Mouse (Mus musculus) thymus, adult 18-20 months (tissue): ENCODE measurements around the gene Serhl.
"Not testable (repeated sequence)": the region's sequence is repeated elsewhere in the genome, so short reads cannot be mapped to it uniquely, and the experiment has no call there.

ENCODE experiments used
- DNase-seq, 2 experiments: peaks; one replicate each; pipeline ENCODE4 v3.0.0; 2022; ENCODE audit warnings: mixed read lengths in 2 of 2

Gene Serhl

DNA sequence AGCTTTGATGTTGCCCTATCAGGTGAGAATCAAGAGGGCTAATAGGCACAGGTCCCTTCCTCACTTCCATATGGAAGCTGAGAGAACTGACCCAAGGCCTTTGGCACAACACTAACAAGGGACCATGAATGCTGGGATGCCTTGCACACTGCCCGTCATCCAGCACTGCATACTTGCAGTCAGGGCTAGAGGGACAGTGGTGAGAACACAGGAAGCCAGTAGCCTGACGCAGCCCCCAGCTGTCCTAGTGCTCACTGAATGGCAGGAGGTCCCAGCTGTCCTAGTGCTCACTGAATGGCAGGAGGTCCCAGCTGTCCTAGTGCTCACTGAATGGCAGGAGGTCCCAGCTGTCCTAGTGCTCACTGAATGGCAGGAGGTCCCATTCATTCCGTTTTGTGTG, 37.7 kb downstream of the Serhl start:
- not testable (repeated sequence) for DNase-seq

DNA sequence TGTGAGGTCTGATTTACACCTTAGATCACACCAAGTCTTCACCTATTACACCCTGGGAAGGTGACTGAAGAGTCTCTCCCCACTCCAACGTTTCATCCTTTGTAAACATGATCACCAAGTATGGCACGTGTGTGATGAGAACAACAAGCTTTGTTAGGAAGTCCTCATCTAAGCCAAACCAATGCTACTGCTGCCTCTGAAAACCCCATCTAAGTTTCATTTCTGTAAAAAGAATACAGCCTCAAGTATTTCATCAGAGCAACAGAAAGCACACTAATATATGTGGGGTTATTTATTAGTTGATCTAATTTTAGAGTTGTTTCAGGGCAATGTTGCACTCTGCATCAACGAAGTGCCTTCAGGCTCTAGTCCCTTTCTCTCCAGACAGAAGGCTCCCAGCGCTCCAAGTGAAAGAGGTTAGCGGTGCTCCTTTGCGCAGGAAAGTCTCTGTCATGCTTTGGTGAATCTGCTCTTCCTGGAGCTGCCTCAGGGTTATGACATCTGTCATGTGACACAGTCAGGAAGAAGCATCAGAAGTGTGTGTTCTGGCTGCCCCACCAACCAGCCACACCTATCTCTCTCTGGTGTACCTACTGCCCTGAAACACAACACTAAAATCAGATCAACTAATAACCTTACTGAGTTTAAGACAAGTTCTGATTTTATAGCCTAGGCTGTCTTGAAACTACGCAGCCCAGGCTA, 40.4 kb downstream of the Serhl start:
- DNase-seq, result no peak

GRCm38 (mm10) chr15:83134671-83135070, 45.4 kb downstream of the Serhl start:
- no peak for DNase-seq

DNA sequence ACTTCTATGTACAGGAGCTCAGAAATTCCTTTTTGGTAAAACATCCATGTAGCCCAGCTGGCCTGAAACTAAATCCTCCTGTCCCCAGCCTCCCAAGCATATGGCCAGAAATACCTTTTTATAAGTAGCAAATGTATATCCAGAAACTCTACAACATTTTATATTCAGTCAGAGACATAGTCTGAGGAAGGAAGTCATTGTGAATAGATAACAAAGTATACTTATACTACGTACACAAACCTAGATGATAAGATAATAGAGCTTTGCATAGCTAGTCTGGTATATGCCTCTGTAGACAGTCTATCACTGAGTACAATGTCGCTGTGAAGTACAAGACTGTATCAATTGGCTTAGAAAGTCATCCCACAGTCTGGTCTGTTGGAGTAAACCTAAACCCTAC, 46.3 kb downstream of the Serhl start:
- no peak for DNase-seq

DNA sequence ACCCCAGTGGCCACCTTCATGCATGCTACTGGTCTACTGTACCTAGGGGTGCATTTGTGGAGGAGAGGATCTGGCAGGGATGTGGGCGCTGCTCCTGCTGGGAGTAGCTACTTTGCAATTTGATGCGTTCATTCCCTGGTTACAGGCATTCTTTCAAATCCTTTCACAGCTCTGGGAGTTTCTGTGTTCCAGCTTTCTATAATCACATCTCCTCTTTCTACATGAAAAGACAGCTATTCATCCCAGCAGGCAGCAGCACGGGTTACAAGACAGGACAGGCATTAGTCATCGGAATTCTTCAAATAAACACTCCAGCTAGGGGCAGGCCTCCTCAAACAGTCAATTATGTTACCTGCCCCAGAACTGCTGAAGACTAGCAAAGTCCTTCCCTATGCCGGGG, 53.6 kb downstream of the Serhl start:
- no peak for DNase-seq

DNA sequence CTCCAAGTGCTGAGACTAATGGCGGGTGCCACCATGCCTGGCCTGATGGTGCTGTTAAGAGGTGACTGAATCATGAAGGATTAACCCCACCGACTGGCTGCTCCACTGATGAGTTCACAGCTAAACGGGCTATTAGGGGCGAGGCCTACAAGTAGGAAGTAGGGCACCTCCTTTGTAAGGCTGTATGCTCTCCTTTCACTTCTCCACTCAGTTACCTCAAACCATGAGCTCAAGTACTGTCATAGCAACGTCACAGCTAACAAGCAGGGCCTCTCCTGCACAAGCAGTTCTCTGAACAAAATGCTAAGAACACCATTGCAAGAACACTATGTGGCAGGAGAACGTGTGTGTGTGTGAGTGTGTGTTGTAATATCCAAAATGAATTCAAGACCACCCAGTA, 56.2 kb downstream of the Serhl start:
- no peak for DNase-seq

GRCm38 (mm10) chr15:83148395-83148794, 59.1 kb downstream of the Serhl start:
- no peak for DNase-seq

GRCm38 (mm10) chr15:83148801-83149195, 59.5 kb downstream of the Serhl start:
- DNase-seq, result no peak

GRCm38 (mm10) chr15:83149196-83150072, 60.1 kb downstream of the Serhl start, which contains the start of gene Poldip3:
Gene Poldip3, minus strand, starts transcription at chr15:83149384.
- DNase-seq, result peak; percentile 93 to 96

DNA sequence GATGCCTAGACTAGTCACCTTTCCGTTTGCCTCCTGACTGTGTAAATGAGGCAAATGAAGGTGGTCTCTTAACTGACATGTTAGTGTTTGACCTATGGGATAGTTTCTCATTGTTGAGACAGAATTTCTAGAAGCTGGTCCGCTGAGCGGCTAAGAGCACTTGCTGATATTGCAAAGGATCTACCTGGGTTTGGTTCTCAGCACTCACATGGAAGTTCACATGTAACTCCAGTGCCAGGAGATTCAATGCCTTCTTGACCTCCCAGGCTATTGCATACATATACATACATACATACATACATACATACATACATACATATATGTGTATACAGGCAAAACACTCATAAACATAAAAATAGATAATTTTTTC, 60.8 kb downstream of the Serhl start:
- no peak for DNase-seq

- no peak for DNase-seq
Measured at GRCm38 (mm10) chr15:83150694-83151093, 61.4 kb downstream of the Serhl start.

DNA sequence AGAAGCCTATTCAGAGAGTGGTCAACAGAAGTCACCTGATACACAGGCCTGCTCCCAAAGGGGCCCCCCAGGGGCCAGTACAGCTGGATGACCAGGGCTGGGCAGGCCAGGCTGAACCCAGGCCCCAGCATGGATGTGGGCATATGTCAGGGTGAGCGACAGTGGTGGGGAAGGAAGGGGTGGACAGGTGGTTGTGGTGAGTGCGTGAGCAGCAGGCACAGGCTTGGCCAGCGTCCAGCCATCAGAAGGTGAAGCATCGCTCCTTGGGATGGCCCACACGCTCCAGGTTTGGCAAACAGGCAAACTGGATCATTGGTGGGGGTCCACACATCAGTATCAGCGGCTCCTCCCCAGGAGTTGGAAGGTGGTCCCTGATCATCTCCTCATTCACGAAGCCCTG, 65.0 kb downstream of the Serhl start:
- DNase-seq, result no peak

DNA sequence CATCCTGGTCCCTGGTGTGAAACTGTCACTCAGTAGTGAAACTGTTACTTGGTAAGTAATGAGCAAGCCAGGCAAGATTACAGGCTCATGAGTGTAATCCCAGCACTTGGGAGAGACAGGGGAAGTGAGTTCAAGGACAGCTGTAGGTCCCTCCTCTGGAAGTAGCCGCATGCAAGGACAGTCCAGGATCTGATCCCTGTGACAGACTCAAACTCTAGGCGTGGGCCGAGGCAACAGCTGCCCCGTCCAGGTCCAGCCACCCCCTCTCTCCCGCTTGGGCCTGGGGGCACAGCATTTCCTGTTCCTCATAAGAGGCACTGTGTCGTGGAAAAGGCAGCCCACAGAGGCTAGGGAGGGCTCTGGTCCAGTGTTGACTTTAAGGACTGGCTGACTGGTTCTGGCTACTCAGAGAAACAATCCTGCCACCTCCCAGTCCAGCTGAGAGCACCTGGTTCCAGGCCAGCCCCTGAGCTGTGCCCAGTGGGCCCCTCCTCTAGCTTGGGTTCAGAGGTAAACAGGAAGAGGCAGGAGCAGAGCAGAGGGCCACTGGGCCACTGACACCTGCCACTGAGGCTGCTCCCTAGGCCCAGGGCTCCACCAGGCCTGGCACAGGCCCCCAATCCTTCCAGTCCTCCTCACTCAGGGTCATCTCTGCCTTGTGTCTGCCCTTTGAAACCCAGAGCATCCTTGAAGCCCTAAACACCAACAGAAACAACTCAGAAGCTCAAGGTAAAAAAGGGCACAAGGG, 66.5 kb downstream of the Serhl start:
- DNase-seq, result no peak

DNA sequence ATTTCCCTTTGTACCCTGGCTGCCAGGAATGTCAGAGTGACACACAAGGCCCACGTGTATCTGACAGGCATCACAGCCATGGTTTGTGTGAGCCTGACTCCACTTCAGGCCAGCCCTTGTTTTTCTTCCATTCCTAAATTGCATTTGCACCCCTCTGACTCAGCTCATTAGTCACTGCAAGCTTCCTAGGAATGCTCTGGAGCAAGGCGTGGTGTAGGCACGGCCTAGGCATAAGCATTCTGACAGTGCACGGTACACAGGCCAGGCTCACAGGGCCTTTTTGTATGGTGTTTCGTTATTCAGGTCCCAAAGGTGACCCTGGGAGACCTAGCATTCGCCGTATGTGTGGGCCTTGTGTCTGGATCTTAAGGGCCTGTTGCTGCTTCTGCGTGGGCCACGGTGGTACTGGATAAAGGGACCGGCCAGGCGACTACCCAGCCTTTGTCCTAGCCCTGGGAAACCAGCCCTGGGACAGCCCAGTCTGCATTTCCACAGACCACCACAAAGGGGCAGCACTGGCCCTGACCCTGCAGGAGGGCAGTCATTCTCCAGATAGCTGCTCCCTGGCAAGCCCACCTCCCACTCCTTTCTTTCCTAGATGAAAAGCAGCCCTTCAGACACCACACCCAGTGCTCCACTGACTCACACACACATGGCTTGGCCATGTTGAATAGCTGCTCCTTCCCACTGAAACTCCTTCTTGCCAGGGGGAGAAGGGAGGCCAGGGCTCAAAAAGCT, 67.8 kb downstream of the Serhl start:
- peak in 1 of 2 experiments; percentile 24 for DNase-seq

- DNase-seq, result no peak
Measured at GRCm38 (mm10) chr15:83157667-83158064, 68.4 kb downstream of the Serhl start.

GRCm38 (mm10) chr15:83158587-83159160, 69.4 kb downstream of the Serhl start:
- no peak for DNase-seq

- DNase-seq, result no peak
Measured at GRCm38 (mm10) chr15:83159823-83160222, 70.5 kb downstream of the Serhl start.

DNA sequence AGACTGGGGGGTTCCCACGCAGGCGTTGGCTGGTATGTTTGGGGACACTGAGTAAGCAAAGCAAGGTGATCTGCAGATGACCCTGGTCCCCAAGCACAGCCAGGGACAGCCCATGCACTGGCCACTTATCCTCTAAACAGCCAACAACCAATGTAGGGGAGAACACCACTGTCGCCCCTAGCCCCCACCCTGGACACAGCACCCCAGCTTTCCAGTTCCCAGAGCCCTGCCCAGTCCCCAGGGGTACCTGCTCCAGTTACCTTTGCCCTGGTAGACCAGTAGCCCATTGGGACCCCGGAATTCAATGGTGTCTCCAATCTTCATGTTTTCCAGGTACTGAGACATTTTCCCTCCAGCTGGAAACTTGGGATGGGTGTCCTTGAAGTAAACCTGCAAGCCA, 71.3 kb downstream of the Serhl start:
- DNase-seq, result no peak

DNA sequence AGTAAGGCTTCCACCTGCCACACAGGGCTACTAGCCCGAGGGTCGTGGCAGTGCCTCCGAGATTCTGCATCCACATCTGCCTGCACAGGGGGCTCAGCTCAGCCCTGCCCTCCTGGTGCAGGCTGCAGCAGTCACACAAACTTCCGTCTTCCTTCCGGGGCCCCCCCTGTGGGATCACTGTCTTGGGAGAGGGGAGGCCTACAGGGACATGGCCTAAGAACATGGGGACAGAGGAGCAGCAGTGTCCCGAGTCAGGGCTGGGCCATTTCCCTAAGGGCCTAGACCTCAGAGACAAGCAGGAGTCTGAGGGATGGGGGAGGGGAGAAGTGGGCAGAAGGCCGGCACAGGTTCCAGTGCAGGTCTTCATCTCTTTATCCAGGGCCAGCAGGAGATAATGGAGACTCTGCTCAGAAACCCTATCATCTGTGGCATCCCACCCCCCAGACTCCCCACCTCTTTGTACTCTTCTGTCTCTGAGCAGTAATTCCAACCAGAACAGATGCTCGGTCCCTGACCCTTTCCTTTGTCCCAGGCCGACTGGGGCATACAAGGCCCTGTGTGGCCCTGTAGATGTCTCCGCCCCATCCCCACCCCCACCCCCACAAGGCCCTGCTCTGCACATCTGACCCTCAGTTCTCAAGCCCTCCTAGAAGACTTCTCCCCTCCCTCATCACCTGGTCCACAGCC, 71.9 kb downstream of the Serhl start:
- no peak for DNase-seq

DNA sequence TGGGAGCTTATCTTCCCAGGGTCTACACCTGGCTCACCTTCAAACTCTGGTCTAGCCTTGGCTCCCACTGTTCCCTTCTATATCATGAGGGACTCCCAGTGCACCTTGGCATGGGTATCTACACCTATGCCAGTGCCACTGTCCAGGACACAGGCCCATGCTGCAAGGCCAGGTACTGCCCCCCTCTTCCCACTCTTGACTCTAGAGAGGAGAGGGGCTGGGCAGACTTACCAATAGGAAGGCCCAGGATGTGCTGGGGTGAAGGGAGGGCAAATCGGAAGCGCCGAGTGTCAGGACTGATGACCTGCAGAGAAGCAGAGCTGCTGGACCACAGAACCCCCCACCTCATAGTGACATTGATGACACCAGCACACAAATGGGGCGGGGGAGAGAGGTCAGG, 72.7 kb downstream of the Serhl start:
- DNase-seq, result no peak

DNA sequence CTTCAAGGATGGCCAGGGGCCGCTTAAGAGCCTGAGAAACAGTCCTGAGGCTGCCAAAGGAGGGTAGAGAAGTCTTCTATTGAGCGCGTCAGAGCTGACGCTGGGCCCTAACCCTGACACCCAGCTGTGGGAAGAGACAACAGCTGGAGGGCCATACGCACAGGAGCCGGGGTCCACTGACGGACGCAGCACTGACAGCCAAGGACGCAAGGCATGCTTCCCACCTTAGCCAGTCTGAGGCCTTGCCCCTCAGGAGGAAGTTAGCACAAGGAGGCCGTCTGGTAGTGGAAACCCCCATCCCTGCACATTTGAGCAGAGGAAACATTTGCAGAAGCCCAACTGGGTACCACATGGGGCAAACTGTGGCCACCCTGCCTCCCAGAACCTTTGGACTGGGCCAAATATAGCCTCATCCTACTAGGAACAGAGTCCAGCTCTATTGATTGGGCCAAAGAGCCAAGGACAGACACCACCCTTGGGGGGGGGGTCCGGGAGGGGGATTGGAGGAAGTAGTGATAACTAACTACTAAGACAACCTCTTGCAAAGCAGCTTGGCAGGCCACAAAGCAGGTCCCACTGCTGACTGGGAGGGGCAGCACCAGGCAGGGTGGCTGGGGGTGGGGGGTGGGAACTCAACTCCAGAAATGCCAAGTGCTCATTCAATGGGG, 73.6 kb downstream of the Serhl start:
- DNase-seq, result no peak
